Mouse (Mus musculus): ENCODE data around the gene Esp22.

GRCm38 (mm10) chr17:39095034-39095433 lies at the start of gene Esp22:
- no peak for TF ChIP-seq POLR2A (IDR thresholded peaks at IDR 0.05; ENCODE audit: control insufficient read depth, extremely low read depth, insufficient read depth, low read length, poor library complexity)
- no peak for TF ChIP-seq CTCF (IDR thresholded peaks at IDR 0.05; ENCODE audit: borderline replicate concordance, control insufficient read depth, extremely low read depth, insufficient read depth, low read length, poor library complexity)
